Mouse (Mus musculus) ES-E14 (cell line): ENCODE measurements at regions not wholly inside any gene's neighbourhood (a gene's known extent, or its start where the extent isn't known, plus 50 kb on each side); places are given as distances from the start of the nearest gene placed in this dataset.

ENCODE experiments used
- CHD2 ChIP-seq: IDR thresholded peaks from 2 replicates; pipeline ENCODE4 v1.6.1; 2014; ENCODE audit warnings: mild to moderate bottlenecking, low read depth, low read length, inconsistent platforms
- HCFC1 ChIP-seq: IDR thresholded peaks from 2 replicates; pipeline ENCODE4 v1.6.1; 2012; ENCODE audit warnings: low read length, inconsistent platforms, borderline replicate concordance; ENCODE audit not compliant: insufficient read depth
- MAFK ChIP-seq: IDR thresholded peaks from 2 replicates; pipeline ENCODE4 v1.6.1; 2014; ENCODE audit warnings: mild to moderate bottlenecking, low read depth, low read length, inconsistent platforms; ENCODE audit not compliant: insufficient read depth
- ZC3H11A ChIP-seq: IDR thresholded peaks from 2 replicates; pipeline ENCODE4 v1.6.1; 2012; ENCODE audit warnings: low read depth, mild to moderate bottlenecking, inconsistent platforms, low read length, borderline replicate concordance
- ZNF384 ChIP-seq: IDR thresholded peaks from 2 replicates; pipeline ENCODE4 v1.6.1; 2012; ENCODE audit warnings: low read depth, low read length, inconsistent platforms

DNA sequence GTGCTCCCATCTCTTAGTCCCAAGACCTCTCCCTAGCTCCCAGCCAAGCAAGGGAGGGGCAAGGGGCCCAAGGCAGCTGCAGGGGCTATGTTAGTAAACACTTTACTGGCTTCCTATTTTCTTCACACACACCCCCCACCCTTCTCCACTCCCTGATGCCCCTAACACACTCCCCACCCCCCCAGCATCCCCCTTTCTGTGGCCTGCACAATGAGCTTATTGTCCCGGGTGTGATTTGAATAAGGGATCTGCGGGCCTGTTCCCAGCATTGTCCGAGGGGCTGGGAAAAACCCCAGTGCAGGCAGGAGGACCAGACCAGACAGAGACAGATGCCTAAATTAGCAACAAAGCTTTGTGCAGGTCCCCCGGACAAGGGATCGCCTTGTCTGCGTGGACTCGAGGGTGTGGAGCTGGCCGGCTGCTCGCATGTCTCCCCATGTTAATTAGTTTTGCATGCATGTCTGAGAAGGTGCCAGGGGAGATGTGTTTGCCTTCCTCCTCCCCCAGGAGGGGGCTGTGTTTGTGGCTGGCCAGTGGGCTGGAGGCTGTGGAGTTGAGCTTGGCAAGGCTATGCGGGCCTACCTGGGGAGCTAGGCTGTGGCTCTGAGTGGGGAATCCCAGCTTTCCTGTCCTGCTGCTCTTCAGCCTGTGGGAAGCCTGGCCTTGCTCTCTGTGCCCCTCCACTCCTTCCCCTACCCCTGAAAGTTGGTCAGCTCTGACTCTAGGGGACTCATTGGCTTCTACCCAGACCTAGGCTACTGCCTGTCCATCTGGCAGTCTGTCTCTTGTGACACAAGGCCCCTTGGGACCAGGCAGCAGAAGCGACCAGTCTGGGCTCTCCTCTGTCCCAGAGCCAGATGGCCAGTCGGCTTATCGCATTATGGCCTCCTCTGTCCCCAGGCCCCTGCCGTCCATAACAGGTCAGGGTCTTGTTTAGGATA, 59.8 kb upstream of the Polg start:
- no peak for TF ChIP-seq HCFC1
- TF ChIP-seq CHD2: no peak
- TF ChIP-seq ZNF384: no peak
- TF ChIP-seq ZC3H11A: no peak
- no peak for TF ChIP-seq MAFK
